Comparison of ENCODE assay signal across 14 mouse cellular contexts in genomic region chr2:179576221-179576620, GRCm38 (mm10).
A peak's percentile ranks its signal among the peaks of the same experiment; 100 is the strongest.
DNase-seq lines count a peak whose midpoint lies in the region; ATAC-seq and TF ChIP-seq lines count a peak whose summit lies in the region.
"Had no signal": no experiment of that assay in that cellular context is flagged by ENCODE, and none has a peak within 500 bp of the region (broad histone marks: within the 10 kb centered on the region; RNA-seq: fewer than 3 reads in every experiment).

No protein-coding gene starts in this region.

- H3K4me3 ChIP-seq in hindbrain, postnatal 0 days (ENCODE audit: low read length), result no peak overlapping the region
- no peak overlapping the region for H3K4me3 ChIP-seq in hindbrain, embryonic 11.5 days (ENCODE audit: low read depth, low read length)
- H3K4me3 ChIP-seq in CH12.LX (replicated peaks in 1 of 3; ENCODE audit: low read depth in 2 of 3, low read length in 2 of 3, poor library complexity in 1 of 3), result no peak overlapping the region
- H3K4me3 ChIP-seq: erythroblast, embryonic 14.5 days; intestine, embryonic 15.5 days; liver, embryonic 15.5 days had no signal

- WGBS in hindbrain, postnatal 0 days, result 87% methylated on average over 1 of the region's 1 CpGs
- WGBS in hindbrain, embryonic 11.5 days, result 61% methylated on average over 1 of the region's 1 CpGs

- 0 out of 2 replicates have a peak, but pooled peaks cover under 1% of the 10 kb centered on the region for H3K4me1 ChIP-seq in hindbrain, postnatal 0 days (ENCODE audit: insufficient read depth, low read length)
- peaks cover 3% of the 10 kb centered on the region; the same call in 1 of the 2 replicates for H3K4me1 ChIP-seq in hindbrain, embryonic 11.5 days (replicated peaks; ENCODE audit: control insufficient read depth, insufficient read depth, low read length)
- no peaks in the 10 kb centered on the region for H3K4me1 ChIP-seq in CH12.LX (ENCODE audit: control insufficient read depth in 1 of 2, insufficient read depth in 2 of 2)
- H3K4me1 ChIP-seq: intestine, embryonic 15.5 days; liver, embryonic 15.5 days had no signal

- peak; percentile 25 for DNase-seq in adrenal gland, postnatal 10 days
- DNase-seq in adrenal gland, adult 8-10 months, result no peak
- no peak for DNase-seq in hindbrain, postnatal 0 days (ENCODE audit: low spot score)
- no peak for DNase-seq in hindbrain, embryonic 11.5 days (ENCODE audit: low spot score)
- peak; percentile 5 for DNase-seq in CH12.LX (ENCODE audit: extremely low read depth)
- peak; percentile 26 for DNase-seq in cerebellum, adult 9-10 months
- DNase-seq in embryo, embryonic 9.5 days (ENCODE audit: extremely low spot score), result no peak
- DNase-seq in kidney, postnatal 10 days, result no peak
- DNase-seq: heart, postnatal 4 days; right cerebral cortex, adult 18-20 months had no signal

- TF ChIP-seq CTCF in hindbrain, postnatal 0 days (IDR thresholded peaks at IDR 0.05; ENCODE audit: low read depth), result peak; percentile 32
- TF ChIP-seq CTCF in CH12.LX (conservative IDR thresholded peaks at IDR 0.05 in 1 of 2, IDR thresholded peaks at IDR 0.05 in 1 of 2; ENCODE audit: low read depth in 2 of 2, low read length in 2 of 2), result peak; percentile 10 to 48; a peak in 2 of 4 replicates

- TF ChIP-seq POLR2A in CH12.LX (IDR thresholded peaks at IDR 0.05; ENCODE audit: low read depth, low read length), result no peak

- peak; percentile 31 for TF ChIP-seq RAD21 in CH12.LX (IDR thresholded peaks at IDR 0.05; ENCODE audit: low read depth, low read length)

- no peaks in the 10 kb centered on the region for H3K79me2 ChIP-seq in CH12.LX (replicated peaks; ENCODE audit: control insufficient read depth, extremely low read depth, insufficient read depth, poor library complexity, severe bottlenecking)

- in situ Hi-C loops in CH12.LX (cut with MboI; ENCODE audit: low pct_ligation_motif_present, low pct_unique_long_range_greater_than_20kb, low sequenced_read_pairs), result loop anchor here (10.0 kb wide), 1 partner anchor 289 kb away; no protein-coding TSS in a partner anchor

- H3K9me3 ChIP-seq in hindbrain, postnatal 0 days (ENCODE audit: low read length), result no peaks in the 10 kb centered on the region
- no peaks in the 10 kb centered on the region for H3K9me3 ChIP-seq in hindbrain, embryonic 11.5 days (ENCODE audit: control insufficient read depth, low read length)
- H3K9me3 ChIP-seq in CH12.LX (replicated peaks; ENCODE audit: low read length), result peaks cover 60% of the 10 kb centered on the region
- H3K9me3 ChIP-seq: intestine, embryonic 15.5 days; liver, embryonic 15.5 days had no signal

- no peak for ATAC-seq in hindbrain, postnatal 0 days
- no peak for ATAC-seq in hindbrain, embryonic 11.5 days (ENCODE audit: low FRiP score)
- ATAC-seq: intestine, embryonic 15.5 days had no signal

- no peaks in the 10 kb centered on the region for H3K27me3 ChIP-seq in hindbrain, postnatal 0 days (ENCODE audit: insufficient read depth, low read length)
- H3K27me3 ChIP-seq in hindbrain, embryonic 11.5 days (ENCODE audit: control insufficient read depth, insufficient read depth, low read length), result no peaks in the 10 kb centered on the region
- no peaks in the 10 kb centered on the region for H3K27me3 ChIP-seq in CH12.LX (replicated peaks)
- H3K27me3 ChIP-seq: intestine, embryonic 15.5 days; liver, embryonic 15.5 days had no signal

- TF ChIP-seq EP300 in CH12.LX (IDR thresholded peaks at IDR 0.05; ENCODE audit: low read length), result no peak

- H3K4me2 ChIP-seq in hindbrain, postnatal 0 days (ENCODE audit: low read depth, low read length), result no peak overlapping the region
- no peak overlapping the region for H3K4me2 ChIP-seq in hindbrain, embryonic 11.5 days (replicated peaks; ENCODE audit: low read depth, low read length)
- H3K4me2 ChIP-seq in CH12.LX (ENCODE audit: insufficient read depth, low read depth, poor library complexity, severe bottlenecking), result no peak overlapping the region
- H3K4me2 ChIP-seq: intestine, embryonic 15.5 days; liver, embryonic 15.5 days had no signal

- H3K36me3 ChIP-seq in hindbrain, postnatal 0 days (ENCODE audit: insufficient read depth, low read length), result no peaks in the 10 kb centered on the region
- H3K36me3 ChIP-seq in hindbrain, embryonic 11.5 days (ENCODE audit: control insufficient read depth, insufficient read depth, low read length), result no peaks in the 10 kb centered on the region
- H3K36me3 ChIP-seq in CH12.LX (replicated peaks in 1 of 2; ENCODE audit: control insufficient read depth in 1 of 2, insufficient read depth in 1 of 2, low read length in 1 of 2), result no peaks in the 10 kb centered on the region
- H3K36me3 ChIP-seq: intestine, embryonic 15.5 days; liver, embryonic 15.5 days had no signal

- no peak overlapping the region for H3K27ac ChIP-seq in hindbrain, postnatal 0 days
- no peak overlapping the region for H3K27ac ChIP-seq in hindbrain, embryonic 11.5 days (ENCODE audit: low read depth, low read length)
- no peak overlapping the region for H3K27ac ChIP-seq in CH12.LX (ENCODE audit: insufficient read depth, low read depth)
- H3K27ac ChIP-seq: intestine, embryonic 15.5 days; liver, embryonic 15.5 days; macrophage had no signal

- H3K9ac ChIP-seq in hindbrain, postnatal 0 days (replicated peaks; ENCODE audit: low read length), result no peak overlapping the region
- H3K9ac ChIP-seq in hindbrain, embryonic 11.5 days (ENCODE audit: low read depth, low read length), result no peak overlapping the region
- H3K9ac ChIP-seq in CH12.LX (ENCODE audit: insufficient read depth, low read depth), result no peak overlapping the region
- H3K9ac ChIP-seq: intestine, embryonic 15.5 days; liver, embryonic 15.5 days had no signal

- dilution Hi-C loops in CH12.LX (cut with MboI; ENCODE audit: extremely low pct_ligation_motif_present, extremely low pct_unique_long_range_greater_than_20kb, low sequenced_read_pairs), result no loop called here

TF ChIP-seq in CH12.LX, 34 proteins besides CTCF, POLR2A, EP300 and RAD21:
- TF ChIP-seq ETS1 (conservative IDR thresholded peaks at IDR 0.05; ENCODE audit: low read depth, low read length) (no peak), SMC3 (IDR thresholded peaks at IDR 0.05; ENCODE audit: low read depth, low read length) (peak; percentile 40), ZNF384 (IDR thresholded peaks at IDR 0.05; ENCODE audit: low read depth, low read length) (no peak)

Comparison
In these comparisons a context has a peak if more than half of its experiments do, and no peak if none do; other contexts are left out.
1. DNase-seq: peak in adrenal gland, postnatal 10 days (single experiment), CH12.LX (single experiment) and cerebellum, adult 9-10 months (single experiment); none in adrenal gland, adult 8-10 months (single experiment), hindbrain, postnatal 0 days (single experiment), hindbrain, embryonic 11.5 days (single experiment), embryo, embryonic 9.5 days (single experiment) and kidney, postnatal 10 days (single experiment).